Mouse (Mus musculus) B cell, adult 2 months (primary cell): Measurements from ENCODE around the gene Slit3.

Experiments
- DNase-seq, 2 experiments: peaks; one replicate each; pipeline ENCODE4 v3.0.0; 2022

Slit3 gene

GRCm38 (mm10) chr11:35125108-35125490, 4.1 kb downstream of the Slit3 start:
- no peak for DNase-seq

- no peak for DNase-seq
Observed at GRCm38 (mm10) chr11:35131740-35132139, 10.7 kb downstream of the Slit3 start.

GRCm38 (mm10) chr11:35136625-35137024, 15.6 kb downstream of the Slit3 start:
- no peak for DNase-seq

- DNase-seq: no peak
Observed at GRCm38 (mm10) chr11:35140092-35140491, 19.1 kb downstream of the Slit3 start.

GRCm38 (mm10) chr11:35142202-35142601, 21.2 kb downstream of the Slit3 start:
- DNase-seq: no peak

GRCm38 (mm10) chr11:35142698-35143360, 21.8 kb downstream of the Slit3 start:
- no peak for DNase-seq

GRCm38 (mm10) chr11:35147818-35148445, 26.9 kb downstream of the Slit3 start:
- no peak for DNase-seq

- DNase-seq: no peak
Observed at GRCm38 (mm10) chr11:35151539-35151951, 30.5 kb downstream of the Slit3 start.

GRCm38 (mm10) chr11:35152875-35153274, 31.9 kb downstream of the Slit3 start:
- no peak for DNase-seq

GRCm38 (mm10) chr11:35154449-35154848, 33.4 kb downstream of the Slit3 start:
- DNase-seq: no peak

- no peak for DNase-seq
Observed at GRCm38 (mm10) chr11:35155281-35155680, 34.3 kb downstream of the Slit3 start.

- no peak for DNase-seq
Observed at GRCm38 (mm10) chr11:35156676-35157075, 35.7 kb downstream of the Slit3 start.

- no peak for DNase-seq
Observed at GRCm38 (mm10) chr11:35160682-35161211, 39.7 kb downstream of the Slit3 start.

GRCm38 (mm10) chr11:35163396-35163795, 42.4 kb downstream of the Slit3 start:
- DNase-seq: no peak

- DNase-seq: no peak
Observed at GRCm38 (mm10) chr11:35167176-35167575, 46.2 kb downstream of the Slit3 start.

- no peak for DNase-seq
Observed at GRCm38 (mm10) chr11:35171505-35171904, 50.5 kb downstream of the Slit3 start.

- DNase-seq: no peak
Observed at GRCm38 (mm10) chr11:35177564-35177963, 56.5 kb downstream of the Slit3 start.

GRCm38 (mm10) chr11:35178144-35178817, 57.3 kb downstream of the Slit3 start:
- no peak for DNase-seq

- DNase-seq: no peak
Observed at GRCm38 (mm10) chr11:35179305-35179704, 58.3 kb downstream of the Slit3 start.

- no peak for DNase-seq
Observed at GRCm38 (mm10) chr11:35182887-35183286, 61.9 kb downstream of the Slit3 start.

GRCm38 (mm10) chr11:35194826-35195225, 73.8 kb downstream of the Slit3 start:
- DNase-seq: no peak

GRCm38 (mm10) chr11:35196777-35197176, 75.8 kb downstream of the Slit3 start:
- DNase-seq: no peak

GRCm38 (mm10) chr11:35198537-35199088, 77.6 kb downstream of the Slit3 start:
- DNase-seq: no peak

- DNase-seq: no peak
Observed at GRCm38 (mm10) chr11:35202332-35202731, 81.3 kb downstream of the Slit3 start.
